In genomic region chr14:79515100-79515499, GRCm38 (mm10) we compare ENCODE assay signal across 9 mouse cellular contexts. TPM values are rescaled to one million over a fixed set of nuclear protein-coding genes. Genes with fewer than 3 reads are reported as not detected.
DNase-seq lines count a peak whose midpoint lies in the region; ATAC-seq and TF ChIP-seq lines count a peak whose summit lies in the region.
"Had no signal": no experiment of that assay in that cellular context is flagged by ENCODE, and none has a peak within 500 bp of the region (broad histone marks: within the 10 kb centered on the region; RNA-seq: fewer than 3 reads in every experiment).

No protein-coding gene starts in this region.

- H3K4me3 ChIP-seq in layer of hippocampus, adult 2 months: no peak overlapping the region
- peak overlapping the region; percentile 43 for H3K4me3 ChIP-seq in bone marrow, adult 2 months (replicated peaks; ENCODE audit: control insufficient read depth, low read depth, low read length)
- no peak overlapping the region for H3K4me3 ChIP-seq in embryonic fibroblast, embryonic 13.5 days (ENCODE audit: insufficient read depth, low read length)
- H3K4me3 ChIP-seq in midbrain, embryonic 14.5 days (replicated peaks; ENCODE audit: low read depth, low read length): no peak overlapping the region

- H3K9ac ChIP-seq in midbrain, embryonic 14.5 days (replicated peaks; ENCODE audit: low read length): no peak overlapping the region

- H3K27ac ChIP-seq in layer of hippocampus, adult 2 months: peak overlapping the region; percentile 51; the same call in 1 of the 2 replicates
- H3K27ac ChIP-seq in bone marrow, adult 2 months (ENCODE audit: control insufficient read depth, insufficient read depth, low read depth, low read length, poor library complexity): peak overlapping the region; percentile 60; the same call in 1 of the 2 replicates
- 0 out of 2 replicates have a peak overlapping the region, but pooled peaks have one; percentile 64 for H3K27ac ChIP-seq in embryonic fibroblast, embryonic 13.5 days (ENCODE audit: insufficient read depth, low read length)
- no peak overlapping the region for H3K27ac ChIP-seq in midbrain, embryonic 14.5 days (replicated peaks; ENCODE audit: low read depth, low read length)
- H3K27ac ChIP-seq: hindbrain, postnatal 0 days had no signal

- TF ChIP-seq POLR2A in bone marrow, adult 2 months (IDR thresholded peaks at IDR 0.05; ENCODE audit: borderline replicate concordance, control insufficient read depth, low read depth, low read length): no peak
- no peak for TF ChIP-seq POLR2A in embryonic fibroblast, embryonic 13.5 days (IDR thresholded peaks at IDR 0.05; ENCODE audit: low read depth, low read length)

- WGBS in bone marrow, adult 2 months: 9% methylated on average over 8 of the region's 8 CpGs
- WGBS in midbrain, embryonic 14.5 days: 85% methylated on average over 8 of the region's 8 CpGs

- no peak for DNase-seq in layer of hippocampus, adult 2 months (ENCODE audit: low spot score in 2 of 2)
- no peak for DNase-seq in layer of hippocampus, postnatal 36 days
- no peak for DNase-seq in embryo, embryonic 11 days
- no peak for DNase-seq in midbrain, embryonic 14.5 days
- DNase-seq: retina, postnatal 1 day had no signal

- ATAC-seq in megakaryocyte progenitor cell, adult 5-6 weeks (replicated peaks; ENCODE audit: poor library complexity): peak; percentile 11; the same call in 1 of the 2 replicates
- ATAC-seq in midbrain, embryonic 14.5 days (ENCODE audit: low FRiP score, low TSS enrichment): no peak
- ATAC-seq: hindbrain, postnatal 0 days had no signal

- no peak overlapping the region for H3K4me2 ChIP-seq in midbrain, embryonic 14.5 days (ENCODE audit: low read length)

- H3K27me3 ChIP-seq in midbrain, embryonic 14.5 days (ENCODE audit: control insufficient read depth, insufficient read depth, low read length): no peaks in the 10 kb centered on the region

- no peaks in the 10 kb centered on the region for H3K36me3 ChIP-seq in midbrain, embryonic 14.5 days (ENCODE audit: control insufficient read depth, insufficient read depth, low read length)

- no peak for TF ChIP-seq CTCF in layer of hippocampus, adult 2 months (conservative IDR thresholded peaks at IDR 0.05)
- TF ChIP-seq CTCF in bone marrow, adult 2 months (IDR thresholded peaks at IDR 0.05; ENCODE audit: control insufficient read depth, insufficient read depth, low read length): no peak
- TF ChIP-seq CTCF in embryonic fibroblast, embryonic 13.5 days (IDR thresholded peaks at IDR 0.05; ENCODE audit: borderline replicate concordance, insufficient read depth, low read length): no peak

- no peaks in the 10 kb centered on the region for H3K9me3 ChIP-seq in midbrain, embryonic 14.5 days (ENCODE audit: control insufficient read depth, low read length)

- H3K4me1 ChIP-seq in bone marrow, adult 2 months (ENCODE audit: control insufficient read depth, insufficient read depth, low read length): no peaks in the 10 kb centered on the region; the same call in 1 of the 2 replicates
- H3K4me1 ChIP-seq in embryonic fibroblast, embryonic 13.5 days (ENCODE audit: control insufficient read depth, insufficient read depth, low read length): peaks cover 8% of the 10 kb centered on the region
- H3K4me1 ChIP-seq in midbrain, embryonic 14.5 days (ENCODE audit: control insufficient read depth, insufficient read depth, low read length): no peaks in the 10 kb centered on the region

RNA-seq across cellular contexts. Expression of gene Wbp4, which starts 33.8 kb away (rescaled TPM):
- 10 to 100 TPM; 50.4 to 52.8 TPM for total RNA-seq in layer of hippocampus, adult 2 months (2021)
- total RNA-seq in layer of hippocampus, postnatal 36 days (2021): 10 to 100 TPM; 55.4 to 56.7 TPM
- 22.6 and 24.5 TPM in 2 replicates for polyA plus RNA-seq in bone marrow, adult 2 months (2011; ENCODE audit: insufficient read depth, insufficient read length, low replicate concordance, missing spikeins)
- 43.9 and 54.1 TPM in 2 replicates for polyA plus RNA-seq in embryonic fibroblast, embryonic 13.5 days (2011; ENCODE audit: insufficient read length, low read depth, missing spikeins)
- total RNA-seq in megakaryocyte progenitor cell, adult 5-6 weeks (2015): 33.6 and 34.2 TPM in 2 replicates
- total RNA-seq in megakaryocyte progenitor cell, adult 5-6 weeks (2017): 50.2 and 84.2 TPM in 2 replicates
- 44.8 and 52.6 TPM in 2 replicates for polyA plus RNA-seq in midbrain, embryonic 14.5 days (2014; fragmentation: Nextera tagmentation; extraction: Ambion mirVana)

RNA-seq across cellular contexts. Expression of gene Elf1, which starts 34.1 kb away (rescaled TPM):
- total RNA-seq in layer of hippocampus, adult 2 months (2021): 1 to 10 TPM; 4.6 to 4.8 TPM
- total RNA-seq in layer of hippocampus, postnatal 36 days (2021): 1 to 10 TPM; 5.0 to 5.2 TPM
- polyA plus RNA-seq in bone marrow, adult 2 months (2011; ENCODE audit: insufficient read depth, insufficient read length, low replicate concordance, missing spikeins): 20.1 and 22.6 TPM in 2 replicates
- polyA plus RNA-seq in embryonic fibroblast, embryonic 13.5 days (2011; ENCODE audit: insufficient read length, low read depth, missing spikeins): 27.8 and 31.1 TPM in 2 replicates
- 96.8 and 98.3 TPM in 2 replicates for total RNA-seq in megakaryocyte progenitor cell, adult 5-6 weeks (2015)
- total RNA-seq in megakaryocyte progenitor cell, adult 5-6 weeks (2017): 178 and 189 TPM in 2 replicates
- polyA plus RNA-seq in midbrain, embryonic 14.5 days (2014; fragmentation: Nextera tagmentation; extraction: Ambion mirVana): 2.7 and 3.7 TPM in 2 replicates

Comparison
In these comparisons a context has a peak if more than half of its experiments do, and no peak if none do; other contexts are left out.
1. RNA of gene Elf1, which starts 34.1 kb away (total RNA-seq): 96.8 to 189 TPM in megakaryocyte progenitor cell, adult 5-6 weeks; 5.0 to 5.2 TPM in layer of hippocampus, postnatal 36 days and 4.6 to 4.8 TPM in layer of hippocampus, adult 2 months; every median in the first group is over 10 times any median in the second.